Mouse (Mus musculus) frontal cortex, adult (tissue): ENCODE measurements around the gene Azin2.

Experiments
- ATAC-seq: cut with Nextera tagmentation; 2 replicates; pipeline ENCODE4 v1.9.2; 2017; ENCODE audit warnings: mild to moderate bottlenecking, moderate library complexity, mixed read lengths; ENCODE audit not compliant: low TSS enrichment

Gene Azin2

DNA sequence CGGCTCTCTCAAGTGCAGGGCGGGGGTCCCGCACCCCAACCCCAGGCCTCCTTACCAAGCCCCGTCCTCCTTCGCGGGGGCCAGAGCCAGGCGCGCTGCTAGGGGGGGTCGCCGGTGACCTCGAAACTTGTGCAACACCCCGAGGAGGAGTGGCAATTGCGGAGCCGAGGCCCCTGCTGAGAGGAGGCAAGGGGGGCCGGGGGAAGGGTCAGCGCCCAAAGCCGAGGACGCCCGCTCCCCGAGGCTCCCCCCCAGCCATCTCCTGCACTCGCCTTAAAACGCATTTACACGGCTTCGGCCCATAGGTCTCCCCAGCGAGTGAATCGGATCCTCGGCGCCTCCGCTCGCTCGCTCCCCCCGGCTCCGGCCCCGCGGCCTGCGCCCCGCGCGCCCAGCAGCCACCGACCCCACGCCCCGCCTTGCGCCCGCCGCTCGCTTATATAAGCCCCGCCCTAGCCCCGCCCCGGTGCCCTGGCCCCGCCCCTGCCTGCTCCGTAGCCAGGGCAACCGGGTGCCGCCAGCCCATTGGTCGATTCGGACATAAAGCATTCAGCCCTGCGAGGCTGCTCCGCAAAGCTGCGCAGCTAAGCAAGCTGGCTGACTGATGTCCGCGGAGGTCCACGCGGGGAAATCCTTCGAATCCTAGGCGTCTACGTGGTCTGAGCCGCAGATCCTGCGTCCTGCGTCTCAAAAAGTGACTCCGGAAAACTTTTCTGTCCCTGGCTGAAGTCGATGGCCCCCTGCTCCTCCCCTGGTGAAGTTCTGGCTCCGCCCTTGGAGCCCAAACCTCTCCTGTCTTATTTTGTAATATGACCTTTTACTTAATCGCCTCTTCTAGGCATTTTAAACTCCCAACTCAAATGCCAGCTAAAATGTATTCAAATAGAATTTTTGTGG lies at the start of gene Azin2:
Azin2 (minus strand) TSS at position 414 of the 897 bp plus-strand sequence.
- ATAC-seq: peak; percentile 91

DNA sequence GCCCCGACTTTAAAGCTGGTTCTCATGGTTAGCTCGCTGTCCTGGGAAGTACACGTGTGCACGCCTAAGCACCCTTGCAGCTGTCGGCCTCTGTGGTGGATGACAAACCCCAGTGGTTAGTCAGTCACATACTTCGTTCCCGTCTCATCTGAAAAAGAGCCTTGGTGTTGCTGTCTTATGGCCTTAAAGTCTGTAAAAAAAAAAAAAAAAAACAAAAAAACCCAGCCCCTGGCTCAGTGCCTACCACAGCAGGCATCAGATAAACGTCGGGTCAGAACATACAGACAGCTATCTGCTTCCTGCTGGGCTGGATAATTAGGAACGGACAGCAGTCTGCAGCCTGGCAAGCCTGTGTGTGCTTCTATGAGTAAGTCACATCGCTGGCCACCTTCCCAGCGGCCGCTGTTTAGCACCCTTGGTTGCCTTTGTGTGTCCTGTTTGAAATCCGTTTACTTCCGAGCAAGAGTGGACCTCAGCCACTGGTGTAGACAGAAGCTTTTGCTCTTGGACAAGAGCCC lies 49.4 kb upstream of the Azin2 start:
- no peak for ATAC-seq

DNA sequence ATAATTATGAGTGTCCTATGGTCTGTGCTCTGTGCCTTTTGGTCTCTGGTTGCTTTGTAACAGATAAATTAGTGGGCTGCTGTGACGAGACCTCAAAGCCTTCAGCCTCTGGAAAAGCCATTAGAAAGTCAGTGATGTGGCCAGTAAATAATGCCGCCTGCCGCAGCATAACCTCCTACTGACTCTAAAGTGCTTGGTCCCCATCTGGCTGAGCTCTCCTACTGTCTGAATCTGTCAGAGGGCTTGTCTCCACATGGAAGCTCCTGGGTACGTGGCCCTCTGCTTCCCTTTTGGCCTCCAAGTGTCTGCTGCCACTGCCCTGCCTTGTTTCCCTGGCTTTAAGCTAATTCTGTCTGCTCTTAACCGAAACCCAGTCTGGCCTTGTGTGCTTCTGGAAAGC lies 47.3 kb upstream of the Azin2 start:
- no peak for ATAC-seq

DNA sequence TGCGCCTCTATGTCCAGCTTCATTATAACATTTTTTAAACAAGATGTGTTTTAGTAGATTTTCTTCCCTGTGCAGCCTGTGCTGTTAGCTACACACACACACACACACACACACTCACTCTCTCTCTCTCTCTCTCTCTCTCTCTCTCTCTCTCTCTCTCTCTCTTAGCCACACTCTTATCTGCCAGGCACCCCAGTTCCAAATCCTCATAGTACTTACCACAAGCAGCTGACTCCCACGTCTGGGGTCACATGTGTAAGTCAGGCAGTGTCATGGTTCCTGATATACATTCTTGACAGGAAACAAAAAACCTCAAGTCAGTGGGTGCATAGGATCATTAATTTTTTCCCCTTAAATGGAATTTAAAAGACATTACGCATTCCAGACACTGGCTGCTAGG lies 46.4 kb upstream of the Azin2 start:
- ATAC-seq: no peak

DNA sequence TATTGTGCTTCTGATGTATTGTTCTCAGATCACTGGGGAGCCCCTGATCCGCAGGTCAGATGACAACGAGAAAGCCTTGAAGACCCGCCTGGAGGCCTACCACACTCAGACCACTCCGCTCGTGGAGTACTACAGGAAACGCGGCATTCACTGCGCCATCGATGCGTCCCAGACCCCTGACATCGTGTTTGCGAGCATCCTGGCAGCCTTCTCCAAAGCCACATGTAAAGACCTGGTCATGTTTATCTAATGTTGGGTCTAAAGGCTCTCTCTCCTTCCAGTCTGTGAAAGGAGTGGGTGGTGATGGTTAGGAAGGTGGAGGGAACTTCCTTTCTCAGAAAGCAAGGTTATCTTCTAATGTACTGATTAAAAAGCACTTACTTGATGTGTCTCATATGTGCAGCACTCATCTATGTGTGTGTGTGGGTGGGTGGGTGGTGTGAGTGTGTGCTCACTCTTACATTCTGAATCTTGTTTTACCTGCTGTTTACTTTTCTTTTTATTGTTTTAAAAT lies 45.8 kb upstream of the Azin2 start:
- no peak for ATAC-seq

DNA sequence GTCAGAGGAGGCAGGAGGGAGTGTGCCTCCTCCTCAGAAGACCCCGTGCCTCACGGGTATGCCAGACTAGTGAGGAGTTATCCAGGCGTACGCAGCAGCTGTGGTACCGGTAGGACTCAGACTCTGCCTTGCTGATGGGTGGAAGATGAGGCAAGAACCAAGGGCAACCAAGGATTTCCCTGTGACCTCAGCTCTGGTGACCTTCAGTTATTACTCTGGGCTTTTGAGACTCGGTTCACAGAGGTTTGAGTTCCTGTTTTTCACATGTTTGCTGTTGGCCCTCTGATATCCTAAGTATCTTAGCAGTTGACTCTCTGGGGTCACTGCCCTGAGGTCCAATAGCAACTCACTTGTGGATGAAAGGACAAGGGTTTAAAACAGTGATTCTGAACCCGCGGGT lies 41.5 kb upstream of the Azin2 start:
- no peak for ATAC-seq

DNA sequence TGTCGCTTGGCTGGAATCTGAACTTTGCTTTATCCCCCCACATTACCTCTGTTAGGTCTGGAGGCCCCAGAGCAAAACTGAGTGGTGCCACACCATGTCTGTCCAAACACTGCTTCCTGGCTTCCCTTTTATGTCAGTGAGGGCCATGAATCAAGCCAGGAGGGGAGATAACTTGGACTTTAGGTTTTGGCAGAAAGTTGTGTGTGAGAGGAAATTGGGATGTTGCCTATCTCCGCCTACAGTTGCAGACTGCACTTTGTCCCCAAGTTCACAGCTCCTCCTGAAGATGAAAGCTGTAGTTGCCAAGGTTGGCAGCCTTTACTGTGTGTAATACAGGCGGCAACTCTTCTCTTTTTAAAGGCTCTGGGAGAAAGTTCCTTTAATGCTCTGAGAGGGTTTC lies 38.5 kb upstream of the Azin2 start:
- no peak for ATAC-seq

DNA sequence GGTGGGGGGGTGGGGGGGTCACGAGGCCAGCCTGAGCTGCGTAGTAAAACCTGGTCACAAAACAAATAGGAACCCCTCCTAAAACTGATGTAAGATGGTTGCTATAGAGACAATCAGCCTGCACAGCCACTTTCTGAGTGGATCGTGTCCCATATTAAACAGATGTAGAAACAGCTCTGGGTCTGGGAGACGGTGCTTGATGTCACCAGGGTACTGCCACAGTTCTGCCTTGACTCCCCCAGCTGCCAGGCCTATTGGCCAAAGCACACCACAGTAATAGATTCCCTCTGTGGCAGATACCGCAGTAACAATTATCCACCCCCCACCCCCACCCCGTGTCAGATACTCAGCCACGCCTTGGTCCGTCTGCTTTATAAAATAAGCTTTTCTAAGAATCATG lies 36.2 kb upstream of the Azin2 start:
- no peak for ATAC-seq

DNA sequence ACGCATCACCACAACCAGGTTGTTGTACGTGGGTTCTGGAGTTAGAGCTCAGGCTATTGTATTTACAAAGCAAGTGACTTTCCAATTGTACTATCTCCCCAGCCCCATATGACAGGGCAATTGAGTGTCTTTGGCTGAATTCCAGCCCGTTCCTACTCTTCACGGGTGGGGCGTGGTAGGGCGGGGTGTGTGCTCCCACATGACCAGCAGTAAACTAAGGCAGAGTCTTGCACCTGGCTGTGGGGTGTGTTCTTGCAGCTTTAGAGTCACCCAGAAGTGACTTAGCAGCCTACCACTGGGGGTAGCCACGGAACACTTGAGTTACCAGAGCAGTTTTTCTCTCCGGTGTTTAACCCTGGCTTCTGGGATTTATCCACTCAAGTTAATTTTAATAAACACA lies 35.0 kb upstream of the Azin2 start:
- no peak for ATAC-seq

DNA sequence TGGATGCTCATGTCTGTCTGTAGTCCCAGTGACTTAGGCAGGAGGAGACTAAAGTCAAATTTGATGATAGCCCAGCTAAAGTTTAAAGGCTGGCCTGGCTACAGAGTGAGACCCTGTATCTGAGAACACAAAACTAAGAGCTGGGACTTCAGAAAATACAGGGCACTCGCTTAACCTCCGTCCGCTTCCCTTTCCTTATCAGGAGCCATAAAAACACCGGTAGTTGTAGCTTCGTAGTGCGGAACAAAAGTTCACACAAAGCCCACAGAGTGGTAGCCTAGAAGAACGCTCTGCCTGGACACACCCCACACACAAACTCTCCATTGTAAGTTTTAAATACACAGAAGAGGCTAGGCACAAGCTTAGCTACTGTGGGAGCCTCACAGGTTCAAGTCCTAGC lies 33.0 kb upstream of the Azin2 start:
- ATAC-seq: no peak

DNA sequence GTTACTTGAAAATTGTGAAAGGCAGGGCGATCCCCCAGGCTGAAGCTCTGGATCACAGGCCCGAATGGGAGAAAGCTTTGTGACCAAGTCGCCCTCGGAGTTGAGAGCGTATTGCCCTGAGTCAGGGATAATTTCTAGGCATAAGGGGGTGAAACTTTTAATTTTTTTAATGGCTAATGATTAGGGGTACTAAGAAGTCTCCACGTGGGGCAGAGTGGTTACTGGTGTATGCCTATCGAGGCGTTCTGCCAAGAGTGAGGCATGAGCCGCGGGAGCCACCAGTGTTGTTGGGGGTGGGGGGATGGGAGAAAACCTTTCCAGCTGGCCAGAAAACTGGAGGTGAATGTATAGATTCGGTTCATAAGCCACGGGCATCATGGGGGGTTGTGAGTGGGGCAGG lies 31.4 kb upstream of the Azin2 start:
- ATAC-seq: no peak

DNA sequence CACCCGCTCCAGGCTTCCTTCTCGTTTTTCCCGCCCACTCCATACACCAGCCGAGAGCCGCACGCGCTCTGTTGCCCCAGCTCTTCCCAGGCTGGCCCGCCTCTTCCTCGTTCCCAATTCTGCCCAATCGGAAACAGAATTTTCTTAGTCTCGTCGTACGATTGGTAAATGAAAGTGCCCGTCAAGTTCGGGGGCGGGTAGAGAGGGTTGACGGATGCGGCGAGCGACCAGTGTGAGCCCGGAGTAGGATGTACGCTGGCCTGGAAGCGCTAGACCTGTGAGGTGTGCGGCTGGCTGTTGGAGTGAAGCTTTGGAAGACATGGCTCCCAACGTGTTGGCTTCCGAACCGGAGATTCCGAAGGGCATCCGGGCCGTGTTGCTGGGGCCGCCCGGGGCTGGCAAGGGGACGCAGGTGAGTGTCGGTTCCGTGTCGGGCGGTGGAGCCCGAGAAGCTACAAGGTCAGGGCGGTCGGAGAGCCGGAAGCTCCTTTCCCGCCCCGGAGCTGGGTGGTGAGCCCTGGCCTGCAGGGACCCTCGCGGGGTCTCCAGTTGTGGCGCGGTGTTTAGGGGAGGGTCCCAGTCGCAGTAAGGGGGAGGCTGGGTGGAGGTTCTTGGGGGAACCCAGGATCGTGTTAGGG lies 30.9 kb upstream of the Azin2 start:
- ATAC-seq: peak; percentile 100

DNA sequence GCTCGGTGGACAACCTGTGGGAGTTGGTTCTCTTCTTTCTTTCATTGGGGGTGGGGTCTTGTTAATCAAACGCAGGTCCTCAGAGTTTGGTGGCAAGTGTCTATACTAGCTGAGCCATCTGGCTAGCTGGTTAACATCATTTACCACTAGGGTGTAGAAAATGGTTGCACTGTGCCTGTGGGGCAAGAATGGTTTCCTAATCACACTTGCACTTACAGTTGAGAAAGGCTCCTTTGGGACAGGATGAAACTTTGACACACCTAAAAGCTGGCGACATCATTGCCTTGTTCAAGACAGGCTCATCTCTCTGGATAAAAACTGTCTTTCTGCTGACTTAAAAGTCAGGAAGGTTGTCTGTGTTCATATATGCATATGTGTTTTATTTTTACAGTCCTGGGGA lies 29.9 kb upstream of the Azin2 start:
- no peak for ATAC-seq

DNA sequence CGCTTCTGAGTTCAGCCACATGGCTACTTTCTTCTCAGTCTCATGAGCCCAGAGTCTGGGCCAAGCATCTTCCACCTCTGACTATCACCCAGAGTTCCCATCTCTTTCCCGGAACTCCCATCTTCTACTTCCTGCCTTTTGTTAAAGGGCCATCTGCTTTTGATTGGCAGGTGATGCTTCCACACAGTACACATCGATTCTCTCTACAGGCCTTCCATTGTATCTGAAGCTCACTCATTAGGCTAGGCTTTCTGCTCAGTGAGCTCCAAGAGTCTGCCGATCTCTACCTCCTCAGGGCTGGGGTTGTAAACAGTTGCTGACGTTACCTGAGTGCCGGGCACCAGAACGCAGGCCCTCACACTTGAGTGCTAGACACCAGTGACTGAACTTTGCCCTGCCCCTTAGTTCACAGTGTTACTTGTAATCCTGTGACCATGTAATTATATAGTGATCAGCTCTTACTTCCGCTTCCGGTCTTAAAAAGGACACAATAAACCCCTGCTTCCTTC lies 29.3 kb upstream of the Azin2 start, which contains the start of gene Ak2:
Ak2 (plus strand) TSS at position 459 of the 509 bp plus-strand sequence.
- ATAC-seq: no peak

DNA sequence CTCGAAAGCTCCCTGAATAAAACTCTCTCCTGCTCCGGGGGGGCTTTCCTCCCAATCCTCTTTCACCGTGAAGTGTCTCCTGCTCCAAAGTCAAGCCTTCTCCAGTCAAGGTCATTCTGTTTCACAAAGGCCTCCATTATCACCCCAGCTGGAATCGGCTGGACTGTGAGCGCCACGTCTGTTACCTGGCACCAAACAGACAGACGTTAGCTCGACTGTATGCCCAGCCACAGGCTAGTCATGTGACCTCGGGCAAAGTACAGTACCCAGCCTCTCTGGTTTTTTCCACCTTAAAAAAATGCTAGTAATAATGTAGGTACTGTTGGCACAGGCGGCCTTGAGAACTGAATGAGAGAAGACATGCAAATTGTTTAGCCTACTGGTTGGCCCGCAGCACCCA lies 27.4 kb upstream of the Azin2 start:
- ATAC-seq: no peak

DNA sequence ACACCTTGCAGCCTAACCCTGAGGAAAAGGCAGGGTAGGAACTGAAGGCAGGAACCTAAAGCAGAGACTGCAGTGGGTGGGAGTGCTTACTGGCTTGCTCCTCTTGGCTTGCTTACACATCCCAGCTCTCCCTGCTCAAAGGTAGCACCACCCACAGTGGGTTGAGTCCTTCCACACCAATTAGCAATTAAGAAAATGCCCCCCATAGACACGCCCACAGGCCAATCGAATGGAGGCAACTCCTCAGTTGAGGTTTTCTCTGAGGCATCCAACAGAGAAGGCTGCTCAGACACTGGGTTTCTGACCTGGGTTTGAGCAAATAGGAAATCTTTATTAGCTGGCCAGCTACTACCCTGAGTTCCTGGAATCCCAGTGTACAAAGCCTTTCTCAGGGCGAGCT lies 26.7 kb upstream of the Azin2 start:
- ATAC-seq: no peak

DNA sequence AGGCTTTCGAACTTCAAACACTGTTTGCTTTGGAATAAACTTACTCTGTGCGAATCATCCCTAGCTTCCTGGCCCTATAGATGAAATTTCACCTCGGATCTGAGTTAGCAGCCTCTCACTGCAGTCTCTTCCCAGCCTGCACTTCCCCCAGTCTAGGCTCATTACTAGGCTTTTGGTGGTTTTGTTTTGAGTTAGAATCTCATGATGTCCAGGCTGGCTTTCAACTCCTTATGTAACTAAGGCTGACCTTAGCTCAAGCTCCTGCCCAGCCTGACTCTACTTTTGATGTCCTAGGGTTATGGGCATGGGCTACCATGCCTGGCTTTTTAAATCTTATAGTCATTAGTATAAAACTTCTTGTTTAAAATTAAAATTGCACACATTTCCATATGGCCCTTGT lies 22.4 kb upstream of the Azin2 start:
- ATAC-seq: no peak

DNA sequence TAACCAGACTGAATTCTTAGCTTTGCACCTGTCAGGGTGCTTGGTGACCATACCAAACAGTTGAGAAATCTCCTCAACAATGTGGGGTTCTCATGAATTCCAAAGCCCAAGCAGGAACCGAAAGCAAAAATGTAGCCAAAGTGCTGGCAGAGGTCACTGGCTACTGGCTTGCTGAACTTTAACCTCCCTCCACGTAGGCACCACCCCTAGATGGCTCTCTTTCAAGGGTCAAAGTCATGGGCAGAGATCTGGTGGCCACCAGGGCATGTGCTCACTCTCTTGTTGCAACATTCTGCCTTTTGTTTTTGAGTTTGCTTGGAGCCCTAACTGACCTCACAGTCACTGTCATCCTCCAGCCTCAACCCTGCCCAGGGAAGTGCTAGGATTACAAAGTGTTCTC lies 21.4 kb upstream of the Azin2 start:
- ATAC-seq: no peak

DNA sequence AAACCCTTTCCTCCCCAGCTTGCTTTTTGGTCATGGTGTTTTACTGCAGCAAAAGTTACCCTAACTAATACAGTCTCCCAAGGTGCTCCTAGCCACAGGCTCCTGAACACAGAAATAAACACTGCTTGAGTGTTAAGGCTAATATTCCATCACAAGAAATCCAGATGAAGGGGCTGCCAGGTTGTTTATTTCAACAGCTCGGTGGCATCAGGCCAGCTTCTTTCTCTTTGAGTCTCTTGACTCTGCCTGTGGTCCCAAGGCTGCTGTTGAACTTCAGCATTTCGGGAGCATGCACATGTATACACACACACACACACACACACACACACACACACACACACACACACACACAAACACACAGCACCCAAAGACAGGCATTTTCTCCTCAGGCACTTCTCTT lies 20.9 kb upstream of the Azin2 start:
- ATAC-seq: no peak

DNA sequence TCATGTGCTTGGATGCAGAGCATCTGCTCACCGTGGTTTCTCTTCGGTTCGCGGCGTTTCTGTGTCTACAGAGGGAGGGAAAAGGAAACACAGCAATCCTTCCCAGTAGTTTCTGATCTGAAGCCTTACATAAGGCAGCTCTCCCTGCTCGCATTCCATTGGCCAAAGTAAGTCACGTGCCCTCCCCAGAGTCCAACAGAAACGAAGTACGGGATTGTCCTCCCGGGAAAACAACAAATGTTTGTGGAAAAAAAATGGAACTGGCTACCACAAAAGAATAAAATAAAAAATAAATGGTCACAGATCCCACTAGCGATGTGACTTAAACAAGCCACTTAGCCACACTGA lies 19.6 kb upstream of the Azin2 start:
- ATAC-seq: no peak

DNA sequence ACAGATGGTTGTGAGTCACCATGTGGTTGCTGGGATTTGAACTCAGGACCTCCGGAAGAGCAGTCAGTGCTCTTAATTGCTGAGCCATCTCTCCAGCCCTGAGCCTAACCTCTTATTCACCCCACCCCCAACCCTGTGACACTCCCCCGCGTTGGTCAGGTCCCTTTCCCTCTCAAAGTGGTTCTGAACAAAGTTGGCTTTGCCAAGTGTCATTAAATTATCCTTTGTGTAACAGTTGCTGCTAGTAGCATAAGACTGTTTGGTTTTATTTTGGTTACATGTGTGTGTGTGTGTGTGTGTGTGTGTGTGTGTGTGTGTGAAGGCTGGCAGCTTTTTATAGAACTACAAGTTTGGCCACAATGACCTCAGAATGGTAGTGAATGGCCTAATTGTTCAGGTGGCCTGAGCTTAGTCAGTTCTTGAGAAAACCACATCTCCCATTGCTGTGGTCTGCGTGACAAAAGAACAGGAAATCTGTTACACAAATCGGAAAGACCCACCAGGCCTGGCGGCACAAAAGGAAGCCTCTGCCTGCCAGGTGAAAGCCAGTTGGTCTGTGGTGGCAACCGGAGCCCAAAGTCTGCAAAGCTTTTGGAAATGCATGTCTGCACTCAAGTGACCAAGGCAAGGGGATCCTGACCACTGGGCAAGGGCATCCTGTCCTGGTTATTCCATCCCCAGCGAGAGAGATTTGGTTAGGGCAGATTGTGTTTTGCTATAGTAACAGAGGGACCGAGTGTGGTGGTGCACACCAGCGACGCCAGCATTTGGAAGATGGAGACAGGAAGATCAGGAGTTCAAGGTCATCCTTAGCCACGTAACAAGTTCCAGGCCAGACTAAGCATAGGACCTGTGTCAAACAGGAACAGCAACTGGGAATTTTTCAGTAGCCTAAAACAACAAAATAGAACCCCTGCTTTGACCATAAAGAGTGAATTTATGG lies 18.9 kb upstream of the Azin2 start:
- ATAC-seq: no peak

DNA sequence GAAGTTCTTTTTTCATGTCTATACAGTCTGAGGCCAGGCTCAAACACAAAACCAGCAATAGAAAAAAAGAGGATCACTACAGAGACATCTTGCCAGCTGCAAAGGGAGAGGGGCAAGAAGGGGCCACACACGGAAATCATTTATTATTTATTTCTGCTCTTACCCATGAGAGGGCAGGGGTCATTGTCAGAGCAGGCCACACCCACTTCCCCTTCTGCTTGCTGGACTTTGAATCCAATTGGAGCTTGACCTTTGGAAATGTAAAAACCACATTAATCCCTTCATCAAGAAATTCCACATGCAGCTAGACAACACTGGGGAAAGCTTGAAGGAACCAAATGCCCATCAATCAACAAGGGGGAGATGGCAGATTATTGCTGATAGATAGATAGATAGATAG lies 16.4 kb upstream of the Azin2 start:
- no peak for ATAC-seq
